21 mouse cellular contexts compared by ENCODE assay signal in genomic region chr5:122917982-122918711, GRCm38 (mm10).
DNase-seq lines count a peak whose midpoint lies in the region; ATAC-seq lines count a peak whose summit lies in the region.
"Had no signal": no experiment of that assay in that cellular context is flagged by ENCODE, and none has a peak within 500 bp of the region (broad histone marks: within the 10 kb centered on the region; RNA-seq: fewer than 3 reads in every experiment).

No protein-coding gene starts in this region.

- no peaks in the 10 kb centered on the region for H3K27me3 ChIP-seq in kidney, embryonic 15.5 days
- H3K27me3 ChIP-seq: forebrain, embryonic 13.5 days; liver, embryonic 12.5 days; lung, embryonic 15.5 days; midbrain, embryonic 12.5 days; neural tube, embryonic 13.5 days had no signal

- peaks cover 23% of the 10 kb centered on the region for H3K4me1 ChIP-seq in kidney, embryonic 15.5 days
- H3K4me1 ChIP-seq: forebrain, embryonic 13.5 days; lung, embryonic 15.5 days; midbrain, embryonic 12.5 days; neural tube, embryonic 13.5 days had no signal

- H3K36me3 ChIP-seq in kidney, embryonic 15.5 days: 0 out of 2 replicates have a peak, but pooled peaks cover 4% of the 10 kb centered on the region
- H3K36me3 ChIP-seq: liver, embryonic 12.5 days; lung, embryonic 15.5 days; neural tube, embryonic 13.5 days had no signal

- intact Hi-C loops in left cerebral cortex, postnatal 36 days (cut with DNase I): no loop called here

- WGBS in kidney, embryonic 15.5 days: 13% methylated on average over 7 of the region's 7 CpGs

- no peaks in the 10 kb centered on the region for H3K9me3 ChIP-seq in kidney, embryonic 15.5 days (replicated peaks)
- H3K9me3 ChIP-seq: forebrain, embryonic 13.5 days; liver, embryonic 12.5 days; lung, embryonic 15.5 days; midbrain, embryonic 12.5 days; neural tube, embryonic 13.5 days had no signal

- peak; percentile 93 for ATAC-seq in kidney, embryonic 15.5 days (replicated peaks; ENCODE audit: low FRiP score)
- ATAC-seq: forebrain, embryonic 13.5 days; hindbrain, embryonic 16.5 days; intestine, postnatal 0 days; liver, embryonic 12.5 days had no signal

- no peak overlapping the region for H3K9ac ChIP-seq in kidney, embryonic 15.5 days
- H3K9ac ChIP-seq: forebrain, embryonic 13.5 days; liver, embryonic 12.5 days; lung, embryonic 15.5 days; midbrain, embryonic 12.5 days; neural tube, embryonic 13.5 days had no signal

- no peak overlapping the region for H3K4me2 ChIP-seq in kidney, embryonic 15.5 days
- H3K4me2 ChIP-seq: forebrain, embryonic 13.5 days; liver, embryonic 12.5 days; lung, embryonic 15.5 days; midbrain, embryonic 12.5 days; neural tube, embryonic 13.5 days had no signal

- H3K4me3 ChIP-seq in kidney, embryonic 15.5 days (replicated peaks): no peak overlapping the region
- H3K4me3 ChIP-seq: forebrain, embryonic 13.5 days; liver, embryonic 12.5 days; lung, embryonic 15.5 days; midbrain, embryonic 12.5 days; neural tube, embryonic 13.5 days had no signal

- DNase-seq in kidney, adult 8-10 months: no peak
- peak; percentile 60 for DNase-seq in ZHBTc4 (ENCODE audit: low read depth, low spot score)
- DNase-seq in embryo, embryonic 11 days: peak; percentile 65
- peak; percentile 74 for DNase-seq in hindlimb bud, embryonic 11.5 days (ENCODE audit: extremely low spot score, low read depth, low spot score)
- DNase-seq in lung, adult 18-20 months: no peak
- no peak for DNase-seq in left cerebral cortex, postnatal 36 days (ENCODE audit: low spot score in 2 of 2)
- DNase-seq: adrenal gland, adult 8-10 months; cerebellum, adult 9-10 months; gastrocnemius, postnatal 36 days; left cerebral cortex, postnatal 4 days; lung, postnatal 4 days; spleen, adult 18-20 months; thymus, postnatal 25 days had no signal

- H3K27ac ChIP-seq in kidney, embryonic 15.5 days: peak overlapping the region; percentile 91
- H3K27ac ChIP-seq: forebrain, embryonic 13.5 days; liver, embryonic 12.5 days; lung, embryonic 15.5 days; midbrain, embryonic 12.5 days; neural tube, embryonic 13.5 days had no signal

Comparison
In these comparisons a context has a peak if more than half of its experiments do, and no peak if none do; other contexts are left out.
1. DNase-seq: peak in ZHBTc4 (single experiment), embryo, embryonic 11 days (single experiment) and hindlimb bud, embryonic 11.5 days (single experiment); none in kidney, adult 8-10 months (0 of 2), lung, adult 18-20 months (0 of 2) and left cerebral cortex, postnatal 36 days (0 of 2).